Mouse (Mus musculus): ENCODE data around the gene Fbxo31. TPM values are rescaled to one million over a fixed set of nuclear protein-coding genes. Genes with fewer than 3 reads are reported as not detected.

Gene Fbxo31
- polyA plus RNA-seq, 1 experiment from 2014 or later: 12.9 TPM

- no peak for ATAC-seq (ENCODE audit: low read depth)
These were observed 50.9 kb downstream of the Fbxo31 start for GRCm38 (mm10) chr8:121527751-121528150.

DNA sequence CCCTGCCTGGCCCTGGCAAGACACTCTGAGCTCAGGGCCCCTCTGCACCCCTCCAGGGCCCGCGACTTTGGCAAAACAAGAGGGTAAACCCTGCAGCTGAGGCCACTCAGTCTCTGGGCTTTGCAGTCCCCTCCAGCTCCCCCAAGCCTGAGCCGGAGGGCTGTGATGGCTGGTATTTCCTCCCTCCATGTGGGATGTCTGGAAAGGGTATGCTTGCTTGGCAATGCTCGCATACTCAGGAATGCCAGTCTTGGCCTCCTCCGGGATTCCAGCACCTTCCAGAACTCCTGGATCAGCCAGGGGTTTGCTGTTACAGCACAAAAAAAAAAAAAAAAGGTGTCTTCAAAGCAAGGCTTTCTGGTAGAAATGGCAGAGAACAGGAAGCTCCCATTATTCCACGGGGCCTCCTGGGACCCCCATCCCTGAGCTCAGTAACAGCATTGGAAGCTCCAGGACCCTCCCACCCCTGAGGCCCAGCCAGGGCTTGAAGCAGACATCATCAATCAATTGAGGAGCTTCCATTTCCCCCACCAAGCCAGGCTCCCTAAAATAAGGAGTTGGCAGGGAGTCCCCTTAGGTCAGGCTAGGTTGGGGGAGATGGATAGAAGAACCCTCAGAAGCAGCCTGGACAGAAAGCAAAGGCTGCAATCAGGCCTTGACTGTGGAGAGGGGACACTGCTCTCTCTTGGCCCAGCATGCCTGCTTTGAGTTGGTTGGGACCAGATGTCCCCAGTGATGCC is 51.6 kb downstream of the Fbxo31 start:
- peak; percentile 37; the same call in 1 of the 2 replicates for ATAC-seq (ENCODE audit: low read depth)
- Histone ChIP-seq H3K27ac (ENCODE audit: low read length) (peak overlapping the region; percentile 50), H3K4me2 (ENCODE audit: low read depth, low read length) (no peak overlapping the region), H3K4me1 (replicated peaks; ENCODE audit: control insufficient read depth, insufficient read depth, low read length) (peaks cover 22% of the 10 kb centered on the region), H3K9ac (ENCODE audit: low read length) (no peak overlapping the region), H3K36me3 (ENCODE audit: control insufficient read depth, insufficient read depth, low read length) (no peaks in the 10 kb centered on the region), H3K9me3 (ENCODE audit: control insufficient read depth, low read length) (no peaks in the 10 kb centered on the region), H3K4me3 (ENCODE audit: low read length) (no peak overlapping the region), H3K27me3 (ENCODE audit: control insufficient read depth, insufficient read depth, low read depth, low read length) (peaks cover 5% of the 10 kb centered on the region; the same call in 1 of the 2 replicates)
- 48% methylated on average over 6 of the region's 6 CpGs for whole genome bisulfite sequencing

More at GRCm38 (mm10) chr8:121527751-121528150, 50.9 kb downstream of the Fbxo31 start:
- 80% methylated on average over 9 of the region's 9 CpGs for WGBS
- Histone ChIP-seq H3K9ac (ENCODE audit: low read length) (no peak overlapping the region), H3K27ac (ENCODE audit: low read length) (peak overlapping the region; percentile 25), H3K4me1 (replicated peaks; ENCODE audit: control insufficient read depth, insufficient read depth, low read length) (peaks cover 22% of the 10 kb centered on the region), H3K4me2 (ENCODE audit: low read depth, low read length) (no peak overlapping the region), H3K4me3 (ENCODE audit: low read length) (no peak overlapping the region), H3K36me3 (ENCODE audit: control insufficient read depth, insufficient read depth, low read length) (no peaks in the 10 kb centered on the region), H3K27me3 (ENCODE audit: control insufficient read depth, insufficient read depth, low read depth, low read length) (peaks cover 5% of the 10 kb centered on the region; the same call in 1 of the 2 replicates), H3K9me3 (ENCODE audit: control insufficient read depth, low read length) (no peaks in the 10 kb centered on the region)

- H3K4me1 ChIP-seq (replicated peaks; ENCODE audit: control insufficient read depth, insufficient read depth, low read length): peaks cover 22% of the 10 kb centered on the region
- ATAC-seq (ENCODE audit: low read depth): peak; percentile 37
- no peak overlapping the region for H3K4me3 ChIP-seq (ENCODE audit: low read length)
- H3K36me3 ChIP-seq (ENCODE audit: control insufficient read depth, insufficient read depth, low read length): no peaks in the 10 kb centered on the region
- peak overlapping the region; percentile 36; the same call in 1 of the 2 replicates for H3K27ac ChIP-seq (ENCODE audit: low read length)
- no peaks in the 10 kb centered on the region for H3K27me3 ChIP-seq (ENCODE audit: control insufficient read depth, insufficient read depth, low read depth, low read length)
- H3K9me3 ChIP-seq (ENCODE audit: control insufficient read depth, low read length): no peaks in the 10 kb centered on the region
- H3K9ac ChIP-seq (ENCODE audit: low read length): no peak overlapping the region
- H3K4me2 ChIP-seq (ENCODE audit: low read depth, low read length): no peak overlapping the region
- WGBS: 48% methylated on average over 18 of the region's 18 CpGs
These were observed 53.3 kb downstream of the Fbxo31 start for GRCm38 (mm10) chr8:121525111-121525818.

GRCm38 (mm10) chr8:121513429-121513828 is 65.2 kb downstream of the Fbxo31 start:
- no peaks in the 10 kb centered on the region for H3K9me3 ChIP-seq (ENCODE audit: control insufficient read depth, low read length)

GRCm38 (mm10) chr8:121511751-121512150 is 66.9 kb downstream of the Fbxo31 start:
- Histone ChIP-seq H3K9me3 (ENCODE audit: control insufficient read depth, low read length) (no peaks in the 10 kb centered on the region), H3K27me3 (ENCODE audit: control insufficient read depth, insufficient read depth, low read depth, low read length) (peaks cover 2% of the 10 kb centered on the region; the same call in 1 of the 2 replicates), H3K27ac (ENCODE audit: low read length) (no peak overlapping the region), H3K4me3 (ENCODE audit: low read length) (no peak overlapping the region), H3K4me1 (replicated peaks; ENCODE audit: control insufficient read depth, insufficient read depth, low read length) (no peaks in the 10 kb centered on the region), H3K9ac (ENCODE audit: low read length) (peak overlapping the region; percentile 18; the same call in 1 of the 2 replicates), H3K4me2 (ENCODE audit: low read depth, low read length) (no peak overlapping the region), H3K36me3 (ENCODE audit: control insufficient read depth, insufficient read depth, low read length) (no peaks in the 10 kb centered on the region)
- 53% methylated on average over 9 of the region's 9 CpGs for WGBS
- no peak for ATAC-seq (ENCODE audit: low read depth)

More at GRCm38 (mm10) chr8:121513429-121513828, 65.2 kb downstream of the Fbxo31 start:
- H3K4me1 ChIP-seq (replicated peaks; ENCODE audit: control insufficient read depth, insufficient read depth, low read length): no peaks in the 10 kb centered on the region
- WGBS: 4% methylated on average over 12 of the region's 12 CpGs
- H3K27ac ChIP-seq (ENCODE audit: low read length): no peak overlapping the region
- H3K4me3 ChIP-seq (ENCODE audit: low read length): no peak overlapping the region
- ATAC-seq (ENCODE audit: low read depth): peak; percentile 76
- H3K9ac ChIP-seq (ENCODE audit: low read length): no peak overlapping the region
- H3K4me2 ChIP-seq (ENCODE audit: low read depth, low read length): no peak overlapping the region
- H3K27me3 ChIP-seq (ENCODE audit: control insufficient read depth, insufficient read depth, low read depth, low read length): peaks cover 2% of the 10 kb centered on the region; the same call in 1 of the 2 replicates
- H3K36me3 ChIP-seq (ENCODE audit: control insufficient read depth, insufficient read depth, low read length): no peaks in the 10 kb centered on the region

Other genes starting within 250 kb of the Fbxo31 start
- not detected in 2 replicates for gene 1700018B08Rik, start 34.5 kb downstream of the Fbxo31 start, polyA plus RNA-seq (2015; fragmentation: Nextera tagmentation; extraction: Ambion mirVana)
- 211 and 234 TPM in 2 replicates for gene Map1lc3b, start 11.6 kb upstream of the Fbxo31 start, polyA plus RNA-seq (2015; fragmentation: Nextera tagmentation; extraction: Ambion mirVana)
- gene Zcchc14, start 74.1 kb upstream of the Fbxo31 start, polyA plus RNA-seq (2015; fragmentation: Nextera tagmentation; extraction: Ambion mirVana): 13.0 and 14.4 TPM in 2 replicates
- gene Jph3, start 150.8 kb upstream of the Fbxo31 start, polyA plus RNA-seq (2015; fragmentation: Nextera tagmentation; extraction: Ambion mirVana): 0.38 and 0.50 TPM in 2 replicates

Measured in lung, embryonic 16.5 days (tissue).